33 mouse cellular contexts compared by ENCODE assay signal in genomic region chr2:59425876-59426275, GRCm38 (mm10). TPM values are rescaled to one million over a fixed set of nuclear protein-coding genes. Genes with fewer than 3 reads are reported as not detected.
DNase-seq lines count a peak whose midpoint lies in the region; ATAC-seq and TF ChIP-seq lines count a peak whose summit lies in the region.
"Had no signal": no experiment of that assay in that cellular context is flagged by ENCODE, and none has a peak within 500 bp of the region (broad histone marks: within the 10 kb centered on the region; RNA-seq: fewer than 3 reads in every experiment).

No protein-coding gene starts in this region.

- no peaks in the 10 kb centered on the region for H3K9me3 ChIP-seq in heart, embryonic 11.5 days (replicated peaks; ENCODE audit: control insufficient read depth, low read length)
- H3K9me3 ChIP-seq in lung, postnatal 0 days (ENCODE audit: low read length) = no peaks in the 10 kb centered on the region
- H3K9me3 ChIP-seq: embryonic facial prominence, embryonic 12.5 days; embryonic facial prominence, embryonic 15.5 days; hindbrain, embryonic 12.5 days; hindbrain, embryonic 15.5 days had no signal

- H3K4me2 ChIP-seq in heart, embryonic 11.5 days = no peak overlapping the region
- H3K4me2 ChIP-seq in lung, postnatal 0 days (replicated peaks; ENCODE audit: low read depth, low read length) = no peak overlapping the region
- H3K4me2 ChIP-seq in myocyte (ENCODE audit: low read depth) = peak overlapping the region; percentile 5
- H3K4me2 ChIP-seq: embryonic facial prominence, embryonic 12.5 days; embryonic facial prominence, embryonic 15.5 days; hindbrain, embryonic 12.5 days; hindbrain, embryonic 15.5 days had no signal

- no peaks in the 10 kb centered on the region for H3K79me2 ChIP-seq in myocyte (ENCODE audit: control insufficient read depth, insufficient read depth)

- H3K36me3 ChIP-seq in heart, embryonic 11.5 days (ENCODE audit: control insufficient read depth, insufficient read depth, low read length) = no peaks in the 10 kb centered on the region
- no peaks in the 10 kb centered on the region for H3K36me3 ChIP-seq in lung, postnatal 0 days (ENCODE audit: insufficient read depth, low read length)
- no peaks in the 10 kb centered on the region for H3K36me3 ChIP-seq in myocyte (ENCODE audit: control insufficient read depth, insufficient read depth)
- H3K36me3 ChIP-seq: embryonic facial prominence, embryonic 12.5 days; embryonic facial prominence, embryonic 15.5 days; hindbrain, embryonic 12.5 days; hindbrain, embryonic 15.5 days had no signal

- H3ac ChIP-seq in myocyte (ENCODE audit: control insufficient read depth, insufficient read length) = no peak overlapping the region

- no peak for ATAC-seq in heart, embryonic 11.5 days (replicated peaks; ENCODE audit: insufficient number of reproducible peaks, low FRiP score, low TSS enrichment)
- peak; percentile 31 for ATAC-seq in lung, postnatal 0 days
- ATAC-seq: CD4-positive, CD25-positive, alpha-beta regulatory T cell, adult 4 months; forebrain, embryonic 14.5 days; forebrain, postnatal 0 days; intestine, postnatal 0 days had no signal

- peak; percentile 97 for DNase-seq in heart, adult 11 months
- peak; percentile 48 to 81 for DNase-seq in heart, adult 9 months (ENCODE audit: low spot score in 2 of 2)
- no peak for DNase-seq in heart, postnatal 14 days
- peak; percentile 27 for DNase-seq in lung, postnatal 0 days (ENCODE audit: low spot score)
- DNase-seq in lung, adult 18-20 months = no peak
- DNase-seq in cerebellum, postnatal 10 days = no peak
- DNase-seq: adrenal gland, adult 2 months; adrenal gland, postnatal 14 days; cerebellum, adult 18-20 months; cerebellum, adult 9-10 months; cerebellum, postnatal 25 days; forebrain, postnatal 0 days; gastrocnemius, postnatal 36 days; kidney, adult 8-10 months had no signal

- no peak overlapping the region for H3K9ac ChIP-seq in heart, embryonic 11.5 days (ENCODE audit: low read depth, low read length)
- H3K9ac ChIP-seq in lung, postnatal 0 days (replicated peaks; ENCODE audit: low read depth) = no peak overlapping the region
- H3K9ac ChIP-seq: embryonic facial prominence, embryonic 12.5 days; embryonic facial prominence, embryonic 15.5 days; forebrain, postnatal 0 days; hindbrain, embryonic 12.5 days; hindbrain, embryonic 15.5 days had no signal

- H3K27ac ChIP-seq in heart, embryonic 11.5 days (ENCODE audit: low read depth, low read length) = no peak overlapping the region
- no peak overlapping the region for H3K27ac ChIP-seq in lung, postnatal 0 days (ENCODE audit: low read length)
- H3K27ac ChIP-seq: embryonic facial prominence, embryonic 12.5 days; embryonic facial prominence, embryonic 15.5 days; hindbrain, embryonic 12.5 days; hindbrain, embryonic 15.5 days had no signal

- TF ChIP-seq POLR2A in myocyte (IDR thresholded peaks at IDR 0.05; ENCODE audit: insufficient read length, low read depth) = no peak

- H3K4me3 ChIP-seq in heart, embryonic 11.5 days (ENCODE audit: low read depth, low read length) = no peak overlapping the region
- no peak overlapping the region for H3K4me3 ChIP-seq in lung, postnatal 0 days (ENCODE audit: low read depth, low read length)
- H3K4me3 ChIP-seq in myocyte = no peak overlapping the region
- H3K4me3 ChIP-seq: embryonic facial prominence, embryonic 12.5 days; embryonic facial prominence, embryonic 15.5 days; hindbrain, embryonic 12.5 days; hindbrain, embryonic 15.5 days had no signal

- H3K4me1 ChIP-seq in heart, embryonic 11.5 days (ENCODE audit: control insufficient read depth, insufficient read depth, low read length) = no peaks in the 10 kb centered on the region
- H3K4me1 ChIP-seq in lung, postnatal 0 days (ENCODE audit: insufficient read depth, low read depth, low read length) = no peaks in the 10 kb centered on the region
- H3K4me1 ChIP-seq: hindbrain, embryonic 12.5 days had no signal

- intact Hi-C loops in heart, postnatal 14 days (cut with DNase I) = loop anchor here (2.0 kb wide), 1 partner anchor 595 kb away; no protein-coding TSS in a partner anchor

- H3K27me3 ChIP-seq in heart, embryonic 11.5 days (ENCODE audit: control insufficient read depth, insufficient read depth, low read length) = no peaks in the 10 kb centered on the region
- H3K27me3 ChIP-seq in lung, postnatal 0 days (replicated peaks; ENCODE audit: insufficient read depth, low read length) = no peaks in the 10 kb centered on the region
- no peaks in the 10 kb centered on the region for H3K27me3 ChIP-seq in myocyte (ENCODE audit: control insufficient read depth, insufficient read depth, insufficient read length)
- H3K27me3 ChIP-seq: embryonic facial prominence, embryonic 12.5 days; embryonic facial prominence, embryonic 15.5 days; hindbrain, embryonic 12.5 days; hindbrain, embryonic 15.5 days had no signal

- no peak for TF ChIP-seq CTCF in lung, postnatal 0 days (IDR thresholded peaks at IDR 0.05)

- WGBS in heart, embryonic 11.5 days (ENCODE audit: insufficient replicate concordance) = 81% methylated on average over 4 of the region's 4 CpGs
- 58% methylated on average over 4 of the region's 4 CpGs for WGBS in lung, postnatal 0 days

- TF ChIP-seq EP300 in lung, postnatal 0 days (IDR thresholded peaks at IDR 0.05) = peak; percentile 76

TF ChIP-seq in myocyte, 11 proteins besides CTCF, POLR2A, EP300 and RAD21:
- TF ChIP-seq SRF (IDR thresholded peaks at IDR 0.05; ENCODE audit: control insufficient read depth, insufficient read length, low read depth) (no peak), MYOD1 (IDR thresholded peaks at IDR 0.05; ENCODE audit: control insufficient read depth in 1 of 3, insufficient read length in 2 of 3, low read depth in 2 of 3) (no peak), CEBPB (IDR thresholded peaks at IDR 0.05; ENCODE audit: insufficient read depth, poor library complexity, severe bottlenecking) (no peak), TCF12 (IDR thresholded peaks at IDR 0.05; ENCODE audit: insufficient read depth, poor library complexity, severe bottlenecking) (no peak), TCF3 (IDR thresholded peaks at IDR 0.05; ENCODE audit: insufficient read length, low read depth) (no peak), REST (IDR thresholded peaks at IDR 0.05; ENCODE audit: insufficient read depth, insufficient read length) (no peak)

RNA-seq across cellular contexts. Expression of gene Dapl1, which starts 58.6 kb away (rescaled TPM):
- polyA plus RNA-seq in heart, embryonic 11.5 days (2014; fragmentation: Nextera tagmentation; extraction: Ambion mirVana) = 0.70 TPM in 1 of 2 replicates, not detected in the other
- total RNA-seq in heart, postnatal 14 days (2021) = not detected
- polyA plus RNA-seq in lung, postnatal 0 days (2015; fragmentation: Nextera tagmentation; extraction: Ambion mirVana) = 1.8 and 2.3 TPM in 2 replicates
- not detected for polyA plus RNA-seq in myocyte (2012; fragmentation: generic; extraction: Trizol)
- total RNA-seq: adrenal gland, adult 2 months; adrenal gland, postnatal 14 days; adrenal gland, postnatal 4 days; common myeloid progenitor, adult 5-6 weeks; gastrocnemius, adult 8-10 months; gastrocnemius, postnatal 36 days; granulocyte monocyte progenitor cell, adult 5-6 weeks; heart, postnatal 10 days; hematopoietic stem cell, adult 5-6 weeks; MEL had no signal
- polyA plus RNA-seq: adrenal gland, adult 2 months; brain, embryonic 14.5 days; C2C12; intestine, embryonic 14.5 days had no signal

Comparison
In these comparisons a context has a peak if more than half of its experiments do, and no peak if none do; other contexts are left out.
1. DNase-seq: peak in heart, adult 11 months (single experiment), heart, adult 9 months (2 of 2) and lung, postnatal 0 days (single experiment); none in heart, postnatal 14 days (0 of 2), lung, adult 18-20 months (0 of 2) and cerebellum, postnatal 10 days (0 of 2).